Mouse (Mus musculus): ENCODE measurements around the gene Mcu. TPM values are rescaled to one million over a fixed set of nuclear protein-coding genes. Genes with fewer than 3 reads are reported as not detected.

Mcu gene
- polyA plus RNA-seq (2016; fragmentation: Nextera tagmentation; extraction: Ambion mirVana): 19.4 and 27.1 TPM in 2 replicates

GRCm38 (mm10) chr10:59616522-59616921 lies at the start of gene Mcu:
Mcu (minus strand) TSS chr10:59616692.
- Histone ChIP-seq H3K9me3 (no peaks in the 10 kb centered on the region), H3K4me3 (peak within 1 kb of the TSS; percentile 78), H3K27ac (peak within 1 kb of the TSS; percentile 99), H3K36me3 (no peaks in the 10 kb centered on the region), H3K4me1 (peaks cover 19% of the 10 kb centered on the region), H3K27me3 (ENCODE audit: insufficient read depth, poor library complexity, severe bottlenecking) (no peaks in the 10 kb centered on the region)
- under 1% methylated on average over 36 of the region's 36 CpGs for WGBS
- peak; percentile 97 for DNase-seq (ENCODE audit: low spot score)

DNA sequence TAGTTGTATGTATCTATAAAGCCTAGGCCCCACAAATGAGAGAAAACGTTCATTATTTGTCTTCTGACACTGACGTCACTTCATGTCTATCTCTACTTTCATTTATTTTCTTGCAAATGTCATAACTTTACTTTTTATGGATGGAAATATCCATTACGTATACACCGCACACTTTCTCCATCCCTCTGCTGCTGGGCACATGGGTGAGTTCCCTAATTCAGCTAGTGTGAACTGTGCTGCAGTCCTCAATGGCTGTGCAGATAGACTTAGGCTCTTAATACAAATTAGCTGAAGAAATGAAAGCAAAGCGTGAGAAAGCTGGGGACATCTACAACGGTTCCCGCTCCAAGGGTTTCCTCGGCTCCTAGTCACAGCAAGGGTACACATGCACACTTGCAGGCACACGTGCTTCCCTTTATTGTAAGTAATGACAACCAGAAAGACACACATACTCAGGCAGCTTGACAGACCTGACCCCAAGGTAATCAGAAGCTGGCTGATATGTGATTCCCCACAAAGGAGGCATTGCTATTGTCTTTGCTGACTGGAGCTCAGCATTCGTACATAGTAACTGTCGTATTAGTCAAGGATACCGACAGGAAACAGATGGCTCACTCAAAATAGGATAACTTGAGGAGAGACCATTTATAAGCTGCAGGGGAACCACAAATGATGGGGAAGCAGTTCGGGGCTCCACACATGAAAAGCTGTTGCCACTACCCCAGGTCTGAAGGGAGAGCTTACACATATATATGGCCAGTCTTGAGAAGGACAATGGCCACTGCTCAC lies 49.2 kb upstream of the Mcu start:
- Histone ChIP-seq H3K27ac (no peak overlapping the region), H3K9me3 (no peaks in the 10 kb centered on the region), H3K36me3 (no peaks in the 10 kb centered on the region), H3K4me1 (peaks cover 6% of the 10 kb centered on the region; the same call in 1 of the 2 replicates), H3K27me3 (ENCODE audit: insufficient read depth, poor library complexity, severe bottlenecking) (no peaks in the 10 kb centered on the region), H3K4me3 (no peak overlapping the region)
- 70% methylated on average over 13 of the region's 13 CpGs for WGBS
- no peak for DNase-seq (ENCODE audit: low spot score)

DNA sequence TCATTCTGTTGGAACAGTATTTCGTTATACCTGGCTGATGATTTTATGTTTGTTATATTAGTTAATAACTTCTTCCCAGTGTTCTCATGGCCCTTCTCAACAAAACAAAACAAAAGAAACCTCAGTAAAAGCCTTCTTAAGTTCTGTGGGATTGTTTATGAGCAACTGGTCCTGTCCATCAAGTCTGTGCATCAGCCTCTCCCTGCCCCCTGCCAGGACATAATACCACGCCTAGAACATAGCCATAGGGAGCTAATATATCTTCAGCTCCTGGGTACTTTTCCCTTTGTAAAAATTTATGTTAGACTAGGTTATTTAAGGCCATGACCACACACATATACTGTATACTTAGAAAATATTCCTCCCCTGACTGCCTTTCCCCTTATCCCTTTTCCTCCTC lies 48.3 kb upstream of the Mcu start:
- Histone ChIP-seq H3K4me1 (peaks cover 6% of the 10 kb centered on the region; the same call in 1 of the 2 replicates), H3K36me3 (no peaks in the 10 kb centered on the region), H3K4me3 (no peak overlapping the region), H3K9me3 (no peaks in the 10 kb centered on the region), H3K27me3 (ENCODE audit: insufficient read depth, poor library complexity, severe bottlenecking) (no peaks in the 10 kb centered on the region), H3K27ac (no peak overlapping the region)
- no peak for DNase-seq (ENCODE audit: low spot score)
- 75% methylated on average over 2 of the region's 2 CpGs for WGBS

GRCm38 (mm10) chr10:59656799-59657198 lies 40.3 kb upstream of the Mcu start:
- H3K4me3 ChIP-seq: no peak overlapping the region
- H3K27ac ChIP-seq: no peak overlapping the region
- H3K36me3 ChIP-seq: no peaks in the 10 kb centered on the region
- no peak for DNase-seq (ENCODE audit: low spot score)
- H3K9me3 ChIP-seq: no peaks in the 10 kb centered on the region
- 82% methylated on average over 13 of the region's 13 CpGs for WGBS
- H3K27me3 ChIP-seq (ENCODE audit: insufficient read depth, poor library complexity, severe bottlenecking): no peaks in the 10 kb centered on the region
- no peaks in the 10 kb centered on the region for H3K4me1 ChIP-seq

- no peak overlapping the region for H3K4me3 ChIP-seq
- H3K27me3 ChIP-seq (ENCODE audit: insufficient read depth, poor library complexity, severe bottlenecking): no peaks in the 10 kb centered on the region
- no peaks in the 10 kb centered on the region; the same call in 1 of the 2 replicates for H3K9me3 ChIP-seq
- WGBS: 65% methylated on average over 5 of the region's 5 CpGs
- peaks cover 4% of the 10 kb centered on the region; the same call in 1 of the 2 replicates for H3K4me1 ChIP-seq
- H3K36me3 ChIP-seq: no peaks in the 10 kb centered on the region
- DNase-seq (ENCODE audit: low spot score): no peak
- no peak overlapping the region for H3K27ac ChIP-seq
Measured at GRCm38 (mm10) chr10:59646821-59647378, 30.4 kb upstream of the Mcu start.

DNA sequence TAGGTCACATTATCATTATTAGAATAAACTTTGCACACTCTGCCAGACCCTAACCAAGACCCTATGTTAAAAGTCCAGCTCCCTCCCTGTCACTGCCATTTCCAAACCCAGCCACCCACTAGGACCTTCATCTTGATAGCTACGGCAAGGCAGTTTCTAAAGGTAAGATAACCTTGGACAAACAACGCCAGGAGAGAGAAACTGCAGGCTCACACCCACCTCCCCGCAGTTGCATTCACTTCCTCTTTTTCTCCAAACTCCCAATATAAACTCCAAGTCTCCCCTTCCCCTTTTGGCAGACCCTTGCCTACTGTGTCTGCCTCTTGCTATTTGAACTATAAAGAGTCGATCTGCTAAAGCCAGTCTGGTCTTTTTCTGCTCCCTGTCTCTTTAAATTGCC lies 28.7 kb upstream of the Mcu start:
- WGBS: 49% methylated on average over 4 of the region's 4 CpGs
- no peak overlapping the region for H3K27ac ChIP-seq
- H3K27me3 ChIP-seq (ENCODE audit: insufficient read depth, poor library complexity, severe bottlenecking): no peaks in the 10 kb centered on the region
- H3K4me3 ChIP-seq: no peak overlapping the region
- peaks cover 4% of the 10 kb centered on the region; the same call in 1 of the 2 replicates for H3K4me1 ChIP-seq
- no peaks in the 10 kb centered on the region; the same call in 1 of the 2 replicates for H3K9me3 ChIP-seq
- DNase-seq (ENCODE audit: low spot score): peak; percentile 25
- no peaks in the 10 kb centered on the region for H3K36me3 ChIP-seq

DNA sequence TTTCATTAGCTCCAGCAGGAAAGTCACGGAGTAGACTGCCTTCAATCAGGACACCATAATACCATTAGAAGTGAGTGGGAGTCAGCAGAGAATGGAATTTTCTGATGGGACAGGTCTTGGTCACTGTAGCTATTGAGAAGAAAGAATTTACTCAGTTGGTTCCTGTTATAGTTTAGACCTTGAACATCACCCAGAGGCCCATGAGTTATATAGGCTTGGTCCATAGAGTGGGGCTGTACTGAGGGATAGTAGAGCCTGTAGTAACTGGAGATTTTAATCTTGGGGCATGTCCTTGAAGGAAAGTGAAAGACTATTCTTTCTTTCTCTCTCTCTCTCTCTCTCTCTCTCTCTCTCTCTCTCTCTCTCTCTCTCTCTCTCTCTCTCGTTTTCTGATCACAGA lies 28.2 kb upstream of the Mcu start:
- Histone ChIP-seq H3K4me3 (no peak overlapping the region), H3K27me3 (ENCODE audit: insufficient read depth, poor library complexity, severe bottlenecking) (no peaks in the 10 kb centered on the region), H3K9me3 (no peaks in the 10 kb centered on the region), H3K27ac (no peak overlapping the region), H3K36me3 (no peaks in the 10 kb centered on the region), H3K4me1 (peaks cover 4% of the 10 kb centered on the region; the same call in 1 of the 2 replicates)
- WGBS: 85% methylated on average over 2 of the region's 2 CpGs
- DNase-seq (ENCODE audit: low spot score): peak; percentile 36

DNA sequence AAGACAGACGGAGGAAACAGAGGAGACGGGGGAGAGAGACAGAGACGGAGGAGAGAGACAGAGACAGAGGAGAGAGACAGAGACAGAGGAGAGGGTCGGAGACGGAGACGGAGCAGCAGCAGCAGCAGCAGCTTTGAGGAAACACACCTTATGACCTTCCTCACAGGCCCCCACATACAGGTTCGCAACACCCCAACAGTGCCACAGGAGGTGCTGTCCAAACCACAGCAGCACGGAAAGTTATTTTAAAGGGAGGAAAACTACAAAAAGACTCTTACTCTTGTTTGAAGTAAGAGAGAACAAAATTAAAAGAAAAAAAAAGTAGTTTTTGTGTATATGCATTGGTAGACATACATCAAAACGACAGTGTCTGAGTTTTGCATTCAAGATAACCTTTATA lies 27.2 kb upstream of the Mcu start:
- WGBS: 70% methylated on average over 9 of the region's 9 CpGs
- Histone ChIP-seq H3K4me3 (no peak overlapping the region), H3K27me3 (ENCODE audit: insufficient read depth, poor library complexity, severe bottlenecking) (no peaks in the 10 kb centered on the region), H3K36me3 (no peaks in the 10 kb centered on the region), H3K27ac (no peak overlapping the region), H3K9me3 (no peaks in the 10 kb centered on the region), H3K4me1 (peaks cover 4% of the 10 kb centered on the region; the same call in 1 of the 2 replicates)
- DNase-seq (ENCODE audit: low spot score): no peak

DNA sequence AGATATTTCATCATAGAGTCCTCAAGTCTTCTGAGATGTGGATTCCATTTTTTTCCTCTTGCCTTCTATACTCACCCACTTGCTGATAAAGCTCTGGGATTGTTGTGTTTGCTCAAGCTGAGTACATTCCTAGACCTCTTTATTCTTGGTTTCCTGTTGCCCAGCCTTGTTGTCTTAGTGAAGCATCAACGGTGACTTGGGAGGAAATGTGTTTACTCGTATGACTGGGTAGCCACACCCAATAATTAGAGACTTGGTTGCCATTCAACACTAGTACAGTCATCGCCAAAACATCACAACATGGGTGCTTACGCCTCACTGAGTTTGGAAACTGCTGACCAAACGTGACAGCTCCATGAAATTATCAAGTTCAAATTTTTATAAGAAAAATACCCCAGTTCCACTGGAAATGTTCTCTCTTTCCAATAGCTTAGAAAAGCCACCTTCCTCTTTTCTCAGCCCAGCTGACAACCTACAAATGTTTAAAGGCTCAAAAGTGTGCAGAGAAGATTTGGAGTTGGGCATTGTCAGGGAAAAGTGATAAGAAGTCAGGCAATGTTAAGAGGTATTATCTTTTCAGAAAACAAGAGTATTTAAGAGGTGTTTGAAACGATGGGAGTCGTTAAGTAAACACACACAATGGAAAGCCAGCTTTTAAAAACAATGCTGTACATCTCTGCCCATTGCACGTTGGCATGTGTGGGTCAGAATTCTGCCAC lies 26.3 kb upstream of the Mcu start:
- H3K36me3 ChIP-seq: no peaks in the 10 kb centered on the region
- peaks cover 4% of the 10 kb centered on the region; the same call in 1 of the 2 replicates for H3K4me1 ChIP-seq
- no peak overlapping the region for H3K4me3 ChIP-seq
- DNase-seq (ENCODE audit: low spot score): no peak
- no peaks in the 10 kb centered on the region for H3K27me3 ChIP-seq (ENCODE audit: insufficient read depth, poor library complexity, severe bottlenecking)
- H3K9me3 ChIP-seq: no peaks in the 10 kb centered on the region
- H3K27ac ChIP-seq: no peak overlapping the region
- 62% methylated on average over 8 of the region's 8 CpGs for WGBS

DNA sequence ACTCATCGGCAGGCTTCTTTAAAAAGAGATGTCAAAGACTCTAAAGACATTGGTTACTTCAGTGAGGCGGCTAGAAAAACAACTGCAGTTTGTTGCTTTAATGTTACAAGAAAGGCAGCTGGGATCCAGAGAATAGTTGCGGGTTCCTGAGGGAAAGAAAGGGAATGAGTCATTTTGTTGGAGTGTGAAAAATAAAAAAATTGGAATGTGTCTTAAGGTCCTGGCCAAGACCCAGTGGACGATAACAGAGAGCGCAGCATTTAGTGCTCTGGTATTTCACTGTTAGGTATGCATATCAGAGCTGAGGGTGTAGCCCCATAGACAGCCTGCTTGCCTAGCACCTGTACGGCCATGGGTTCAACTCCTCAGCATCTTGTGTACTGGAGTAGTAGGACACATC lies 22.1 kb upstream of the Mcu start:
- Histone ChIP-seq H3K27me3 (ENCODE audit: insufficient read depth, poor library complexity, severe bottlenecking) (no peaks in the 10 kb centered on the region), H3K4me1 (peaks cover 3% of the 10 kb centered on the region), H3K9me3 (no peaks in the 10 kb centered on the region), H3K36me3 (no peaks in the 10 kb centered on the region), H3K27ac (no peak overlapping the region), H3K4me3 (no peak overlapping the region)
- DNase-seq (ENCODE audit: low spot score): no peak
- WGBS: 77% methylated on average over 6 of the region's 6 CpGs

GRCm38 (mm10) chr10:59637596-59638124 lies 21.2 kb upstream of the Mcu start:
- H3K4me1 ChIP-seq: peaks cover 3% of the 10 kb centered on the region; the same call in 1 of the 2 replicates
- no peak for DNase-seq (ENCODE audit: low spot score)
- no peaks in the 10 kb centered on the region for H3K9me3 ChIP-seq
- no peaks in the 10 kb centered on the region for H3K36me3 ChIP-seq
- no peaks in the 10 kb centered on the region for H3K27me3 ChIP-seq (ENCODE audit: insufficient read depth, poor library complexity, severe bottlenecking)
- H3K27ac ChIP-seq: no peak overlapping the region
- 78% methylated on average over 7 of the region's 7 CpGs for WGBS
- H3K4me3 ChIP-seq: no peak overlapping the region

GRCm38 (mm10) chr10:59636751-59637533 lies 20.4 kb upstream of the Mcu start:
- Histone ChIP-seq H3K36me3 (no peaks in the 10 kb centered on the region), H3K27me3 (ENCODE audit: insufficient read depth, poor library complexity, severe bottlenecking) (no peaks in the 10 kb centered on the region), H3K27ac (no peak overlapping the region), H3K4me3 (no peak overlapping the region), H3K4me1 (peaks cover 3% of the 10 kb centered on the region; the same call in 1 of the 2 replicates), H3K9me3 (no peaks in the 10 kb centered on the region)
- no peak for DNase-seq (ENCODE audit: low spot score)
- WGBS: 77% methylated on average over 16 of the region's 16 CpGs

Data from heart, embryonic 10.5 days (tissue).